Mouse (Mus musculus): Measurements from ENCODE around the gene Hoxc12. TPM values are rescaled to one million over a fixed set of nuclear protein-coding genes. Genes with fewer than 3 reads are reported as not detected.
A peak's percentile ranks its signal among the peaks of the same experiment; 100 is the strongest.

Hoxc12 gene
- polyA plus RNA-seq, 1 experiment = not detected

DNA sequence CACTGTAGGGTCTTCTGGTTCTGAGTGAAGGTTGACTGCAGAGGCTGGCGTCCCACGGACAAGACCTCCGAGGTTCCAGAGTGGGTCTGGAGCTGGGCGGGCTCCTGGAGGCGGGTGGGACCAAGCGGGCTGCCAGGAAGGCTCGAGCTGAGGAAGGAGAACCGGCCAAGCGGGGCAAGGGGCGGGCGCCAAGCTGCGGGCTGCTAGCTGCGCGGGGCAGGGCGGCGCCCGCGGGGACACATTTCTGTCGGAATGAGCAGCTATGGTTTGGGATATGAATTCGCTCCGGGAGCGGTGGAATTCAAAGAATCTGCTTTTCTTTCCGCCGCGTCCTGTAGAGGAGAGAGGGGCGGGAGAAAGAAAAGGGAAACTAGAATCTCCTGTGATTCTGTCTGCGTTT lies 1.7 kb upstream of the Hoxc12 start:
- Histone ChIP-seq H3K27me3 (replicated peaks) (peaks cover 99% of the 10 kb centered on the region), H3K36me3 (replicated peaks; ENCODE audit: low read length) (no peaks in the 10 kb centered on the region), H3K4me3 (replicated peaks) (no peak overlapping the region), H3K4me1 (peaks cover 6% of the 10 kb centered on the region; the same call in 1 of the 2 replicates), H3K9me3 (0 out of 2 replicates have a peak, but pooled peaks cover 3% of the 10 kb centered on the region)
- TF ChIP-seq GATA1 (IDR thresholded peaks at IDR 0.05; ENCODE audit: borderline replicate concordance, low read length) (no peak), FLI1 (IDR thresholded peaks at IDR 0.05; ENCODE audit: low read length) (no peak)

DNA sequence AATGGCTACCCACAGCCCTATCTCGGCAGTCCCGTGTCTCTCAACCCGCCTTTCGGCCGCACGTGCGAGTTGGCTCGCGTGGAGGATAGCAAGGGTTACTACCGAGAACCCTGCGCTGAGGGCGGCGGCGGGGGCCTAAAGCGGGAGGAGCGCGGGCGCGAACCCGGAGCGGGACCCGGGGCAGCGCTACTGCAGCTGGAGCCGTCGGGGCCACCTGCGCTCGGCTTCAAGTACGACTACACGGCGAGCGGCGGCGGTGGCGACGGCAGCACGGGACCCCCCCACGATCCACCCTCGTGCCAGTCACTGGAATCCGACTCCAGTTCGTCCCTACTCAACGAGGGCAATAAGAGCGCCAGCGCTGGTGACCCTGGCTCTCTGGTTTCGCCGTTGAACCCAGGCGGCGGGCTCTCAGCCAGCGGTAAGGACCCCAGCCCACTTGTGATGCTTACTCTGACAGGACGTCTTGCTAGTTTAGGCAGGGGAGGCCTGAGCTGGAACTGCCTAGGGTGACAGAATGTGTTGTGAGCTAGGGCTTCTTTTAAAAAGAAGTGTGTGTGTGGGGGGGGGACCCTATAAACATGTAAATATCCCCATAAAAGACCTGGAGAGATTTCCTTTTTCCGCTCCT lies 594 bp downstream of the Hoxc12 start:
- TF ChIP-seq FLI1 (IDR thresholded peaks at IDR 0.05; ENCODE audit: low read length) (no peak), GATA1 (IDR thresholded peaks at IDR 0.05; ENCODE audit: borderline replicate concordance, low read length) (no peak)
- H3K4me3 ChIP-seq (replicated peaks) = peak overlapping the region; percentile 53
- peaks cover 6% of the 10 kb centered on the region; the same call in 1 of the 2 replicates for H3K4me1 ChIP-seq
- peaks cover 99% of the 10 kb centered on the region for H3K27me3 ChIP-seq (replicated peaks)
- no peaks in the 10 kb centered on the region for H3K36me3 ChIP-seq (replicated peaks; ENCODE audit: low read length)
- H3K9me3 ChIP-seq = 0 out of 2 replicates have a peak, but pooled peaks cover 3% of the 10 kb centered on the region

DNA sequence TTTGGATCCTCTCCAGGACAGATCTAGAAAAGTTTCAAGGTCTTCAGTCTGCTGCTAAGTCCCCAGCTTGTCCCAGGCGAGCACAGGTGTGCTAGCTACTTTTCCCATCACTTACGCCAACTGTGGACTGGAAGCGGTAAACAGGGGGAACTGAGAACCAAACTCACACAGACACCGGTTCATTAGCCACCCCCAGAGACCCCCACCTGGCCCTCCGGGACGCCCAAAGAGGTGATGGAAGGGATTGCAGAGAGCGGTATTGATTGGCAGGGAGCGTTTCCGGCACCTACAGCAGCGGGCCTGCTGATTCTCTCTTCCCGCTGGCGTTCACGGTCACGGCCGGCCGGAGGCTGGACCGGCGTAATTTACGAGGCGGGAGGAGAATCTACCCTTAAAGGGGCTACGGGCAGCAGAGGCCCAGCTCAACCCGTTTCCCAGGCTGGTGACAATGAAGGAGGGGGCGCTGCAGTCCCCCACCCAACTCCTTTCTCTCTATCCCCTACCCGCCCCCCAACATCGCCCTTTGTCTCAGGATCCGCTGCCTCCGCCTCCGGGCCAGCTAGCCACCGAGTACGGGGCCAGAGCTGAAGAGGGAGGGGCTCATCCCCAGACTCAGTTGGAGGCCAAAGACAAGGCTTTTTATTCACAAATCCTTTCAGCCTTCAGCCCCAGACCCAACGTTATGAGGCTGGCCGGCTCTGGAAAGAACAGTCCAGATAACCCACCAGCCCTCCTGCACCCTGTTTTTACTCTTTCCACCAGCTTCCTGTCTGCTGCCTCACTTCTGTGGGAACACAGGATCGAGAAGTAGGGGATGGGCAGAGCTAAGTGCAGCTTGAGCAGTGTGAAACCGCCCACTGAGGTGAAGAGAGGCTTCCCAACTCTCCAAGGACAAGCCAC lies 2.9 kb downstream of the Hoxc12 start:
- H3K4me1 ChIP-seq = peaks cover 14% of the 10 kb centered on the region; the same call in 1 of the 2 replicates
- H3K9me3 ChIP-seq = 0 out of 2 replicates have a peak, but pooled peaks cover 3% of the 10 kb centered on the region
- H3K4me3 ChIP-seq (replicated peaks) = no peak overlapping the region
- no peaks in the 10 kb centered on the region for H3K36me3 ChIP-seq (replicated peaks; ENCODE audit: low read length)
- peaks cover 98% of the 10 kb centered on the region for H3K27me3 ChIP-seq (replicated peaks)
- TF ChIP-seq GATA1 (IDR thresholded peaks at IDR 0.05; ENCODE audit: borderline replicate concordance, low read length) (no peak), FLI1 (IDR thresholded peaks at IDR 0.05; ENCODE audit: low read length) (no peak)

DNA sequence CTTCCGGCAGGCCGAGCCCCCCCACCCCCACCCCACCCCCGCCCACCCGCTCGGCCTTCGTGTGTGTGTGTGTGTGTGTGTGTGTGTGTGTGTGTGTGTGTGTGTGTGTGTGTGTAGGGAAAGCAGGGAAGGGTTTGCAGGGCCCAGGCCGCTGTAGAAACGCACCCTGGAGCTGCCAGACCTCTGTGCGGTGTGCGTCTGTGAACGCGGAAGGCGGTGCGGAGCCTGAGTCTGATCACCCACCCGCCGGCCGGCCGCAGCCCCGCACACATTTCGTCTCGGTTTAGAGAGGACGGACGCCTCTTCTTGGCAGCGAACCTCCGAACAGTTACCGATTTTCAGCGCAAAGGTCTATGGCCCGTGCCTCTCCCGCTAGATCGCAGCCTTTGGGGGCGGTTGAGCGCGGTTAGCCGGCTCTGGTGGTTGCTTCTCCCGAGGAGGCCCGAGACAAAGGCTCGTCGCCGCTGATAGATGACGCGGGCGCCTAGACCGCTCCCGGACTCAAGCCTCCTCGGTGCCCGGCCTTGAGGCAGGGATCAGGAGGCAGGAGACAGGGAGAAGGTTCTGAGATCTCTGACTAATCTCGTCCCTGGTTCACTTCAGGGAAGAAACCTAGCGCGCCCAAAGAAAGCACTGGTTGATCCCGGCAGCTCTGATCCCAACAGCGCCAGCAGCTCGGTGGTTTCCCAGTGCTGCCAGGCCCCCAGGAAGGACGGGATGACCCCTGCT lies 6.3 kb downstream of the Hoxc12 start:
- Histone ChIP-seq H3K9me3 (no peaks in the 10 kb centered on the region), H3K4me1 (peaks cover 16% of the 10 kb centered on the region), H3K4me3 (replicated peaks) (peak overlapping the region; percentile 42), H3K27me3 (replicated peaks) (peaks cover 98% of the 10 kb centered on the region), H3K36me3 (replicated peaks; ENCODE audit: low read length) (no peaks in the 10 kb centered on the region)
- TF ChIP-seq FLI1 (IDR thresholded peaks at IDR 0.05; ENCODE audit: low read length) (no peak), GATA1 (IDR thresholded peaks at IDR 0.05; ENCODE audit: borderline replicate concordance, low read length) (no peak)

DNA sequence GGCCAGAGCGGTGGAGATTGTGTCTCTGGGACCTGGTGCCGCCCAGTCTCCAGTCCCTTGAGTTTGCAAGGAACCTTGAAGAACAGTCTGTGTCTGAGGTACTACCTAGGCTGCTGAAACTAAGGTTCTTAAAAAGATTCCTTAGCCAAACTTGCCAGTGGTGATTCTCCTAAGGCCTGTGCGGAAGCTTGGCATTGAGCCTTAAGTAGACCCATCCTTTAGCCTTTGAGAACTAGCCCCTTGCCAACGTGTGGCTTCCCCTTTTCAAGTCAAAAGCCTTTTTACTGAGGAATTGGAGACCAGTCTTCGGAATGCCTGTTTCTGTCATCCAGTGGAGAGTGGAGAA lies 6.9 kb downstream of the Hoxc12 start:
- H3K27me3 ChIP-seq (replicated peaks) = peaks cover 98% of the 10 kb centered on the region
- H3K9me3 ChIP-seq = no peaks in the 10 kb centered on the region
- H3K36me3 ChIP-seq (replicated peaks; ENCODE audit: low read length) = no peaks in the 10 kb centered on the region
- no peak for TF ChIP-seq FLI1 (IDR thresholded peaks at IDR 0.05; ENCODE audit: low read length)
- TF ChIP-seq GATA1 (IDR thresholded peaks at IDR 0.05; ENCODE audit: borderline replicate concordance, low read length) = no peak
- peaks cover 16% of the 10 kb centered on the region for H3K4me1 ChIP-seq
- H3K4me3 ChIP-seq (replicated peaks) = no peak overlapping the region

DNA sequence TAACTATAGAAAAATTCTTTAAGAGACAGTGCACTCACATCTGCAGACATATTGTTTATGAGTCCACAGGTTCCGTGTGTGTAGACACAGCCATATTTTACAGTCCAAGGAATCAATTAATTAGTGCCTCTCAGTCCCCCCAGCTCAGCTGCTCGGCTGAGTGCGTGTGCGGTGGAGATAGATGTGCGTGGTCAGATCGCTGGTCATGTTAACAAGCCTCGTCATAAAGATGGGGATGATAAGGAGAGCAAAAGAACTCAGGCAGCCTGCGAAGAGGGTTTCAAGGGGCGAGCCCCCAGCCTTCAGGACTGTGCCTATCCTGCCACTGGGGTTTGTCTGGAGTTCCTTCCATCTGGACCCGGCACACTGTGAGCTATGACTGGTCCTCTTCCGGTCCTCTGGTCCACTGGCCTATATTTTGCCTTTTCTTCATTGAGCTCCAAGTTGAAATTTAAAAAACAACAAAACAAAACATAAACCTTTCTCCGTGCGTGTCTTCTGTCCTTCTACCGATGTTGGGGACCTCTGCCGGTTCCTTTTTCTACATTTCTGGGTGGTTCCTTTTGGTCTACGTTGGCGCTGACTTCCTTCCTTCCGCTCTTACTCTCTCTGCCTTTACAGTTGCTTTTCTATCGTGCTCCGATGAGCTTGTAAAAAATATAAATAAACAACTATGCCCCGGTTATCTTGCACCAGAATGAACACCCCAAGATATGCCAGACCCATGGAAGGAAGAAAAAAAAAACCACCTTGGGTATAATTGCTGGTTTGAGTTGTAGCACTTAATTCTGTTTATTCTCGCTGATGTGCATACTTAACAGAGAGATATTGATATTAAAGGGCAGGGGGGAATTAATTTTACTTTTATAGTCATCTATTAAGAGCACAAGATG lies 8.9 kb downstream of the Hoxc12 start:
- H3K27me3 ChIP-seq (replicated peaks) = peaks cover 97% of the 10 kb centered on the region

DNA sequence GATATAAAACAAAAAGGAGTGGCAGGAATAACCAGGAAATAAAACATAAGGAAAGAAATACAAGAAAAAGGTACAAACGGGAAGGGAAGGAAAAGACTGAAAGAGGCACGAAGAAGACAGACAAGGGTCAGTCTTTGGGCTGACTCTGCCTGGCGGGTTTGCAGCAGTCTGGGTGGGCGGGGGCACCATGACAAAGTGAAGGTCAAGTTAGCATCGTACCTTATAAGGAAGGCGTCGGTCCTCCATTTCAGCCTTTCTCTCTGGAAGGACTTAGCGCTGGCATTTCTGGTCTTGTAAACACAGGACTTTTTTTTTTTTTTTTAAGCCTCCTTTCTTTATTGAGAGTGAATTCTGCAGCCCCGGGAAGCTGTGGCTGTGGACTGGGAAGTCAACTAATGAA lies 10.7 kb downstream of the Hoxc12 start:
- Histone ChIP-seq H3K4me1 (peaks cover 16% of the 10 kb centered on the region), H3K9me3 (no peaks in the 10 kb centered on the region), H3K27me3 (replicated peaks) (peaks cover 97% of the 10 kb centered on the region), H3K4me3 (replicated peaks) (no peak overlapping the region), H3K36me3 (replicated peaks; ENCODE audit: low read length) (no peaks in the 10 kb centered on the region)
- TF ChIP-seq FLI1 (IDR thresholded peaks at IDR 0.05; ENCODE audit: low read length) (no peak), GATA1 (IDR thresholded peaks at IDR 0.05; ENCODE audit: borderline replicate concordance, low read length) (no peak)

More for the DNA sequence above, 8.9 kb downstream of the Hoxc12 start:
- Histone ChIP-seq H3K4me1 (peaks cover 16% of the 10 kb centered on the region), H3K36me3 (replicated peaks; ENCODE audit: low read length) (no peaks in the 10 kb centered on the region), H3K4me3 (replicated peaks) (no peak overlapping the region), H3K9me3 (no peaks in the 10 kb centered on the region)
- no peak for TF ChIP-seq FLI1 (IDR thresholded peaks at IDR 0.05; ENCODE audit: low read length)
- TF ChIP-seq GATA1 (IDR thresholded peaks at IDR 0.05; ENCODE audit: borderline replicate concordance, low read length) = no peak

DNA sequence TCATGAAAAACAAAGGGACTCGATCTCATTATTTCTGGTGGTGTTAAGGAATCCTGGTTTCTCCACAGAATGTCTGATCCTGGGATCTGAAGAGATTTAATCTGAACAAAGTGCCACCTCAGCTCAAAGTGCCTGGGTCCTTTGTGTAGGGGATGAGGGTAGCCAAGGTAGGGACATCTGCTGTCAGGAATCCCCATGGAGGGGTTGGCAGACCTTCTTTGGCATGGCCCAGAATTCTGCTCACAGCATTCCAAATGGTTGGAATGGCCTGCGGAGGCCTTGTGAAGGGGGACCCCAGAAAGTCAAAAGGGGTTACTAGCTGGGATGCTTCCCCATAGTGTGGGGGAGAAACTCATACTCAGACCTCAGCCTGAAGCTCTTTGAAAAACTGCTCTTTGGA lies 12.3 kb downstream of the Hoxc12 start:
- Histone ChIP-seq H3K9me3 (no peaks in the 10 kb centered on the region), H3K27me3 (replicated peaks) (peaks cover 98% of the 10 kb centered on the region), H3K4me3 (replicated peaks) (no peak overlapping the region), H3K4me1 (peaks cover 8% of the 10 kb centered on the region; the same call in 1 of the 2 replicates), H3K36me3 (replicated peaks; ENCODE audit: low read length) (no peaks in the 10 kb centered on the region)
- TF ChIP-seq FLI1 (IDR thresholded peaks at IDR 0.05; ENCODE audit: low read length) (no peak), GATA1 (IDR thresholded peaks at IDR 0.05; ENCODE audit: borderline replicate concordance, low read length) (no peak)

DNA sequence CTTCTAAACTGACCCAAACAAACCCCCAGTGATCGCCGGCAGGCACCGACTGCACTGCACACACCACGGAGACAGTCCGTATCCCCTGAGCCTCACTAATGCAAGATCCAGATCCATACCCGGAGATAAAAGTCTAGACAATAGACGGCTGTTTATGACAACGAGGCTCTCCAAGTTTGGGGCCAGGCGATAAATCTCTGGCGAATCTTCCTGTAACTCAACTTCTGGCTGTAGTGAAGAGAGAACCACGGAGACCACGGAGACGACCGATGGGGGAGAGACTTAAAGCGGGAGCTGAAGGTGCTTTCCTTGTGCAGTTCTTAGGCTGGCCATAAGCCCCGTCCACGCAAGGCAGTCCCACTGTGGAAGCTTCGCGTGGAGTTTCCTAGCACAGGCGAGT lies 13.1 kb downstream of the Hoxc12 start:
- Histone ChIP-seq H3K9me3 (no peaks in the 10 kb centered on the region), H3K4me3 (replicated peaks) (no peak overlapping the region), H3K36me3 (replicated peaks; ENCODE audit: low read length) (no peaks in the 10 kb centered on the region), H3K4me1 (peaks cover 13% of the 10 kb centered on the region), H3K27me3 (replicated peaks) (peaks cover 98% of the 10 kb centered on the region)
- TF ChIP-seq FLI1 (IDR thresholded peaks at IDR 0.05; ENCODE audit: low read length) (no peak), GATA1 (IDR thresholded peaks at IDR 0.05; ENCODE audit: borderline replicate concordance, low read length) (no peak)
